Mouse (Mus musculus) A20 (cell line): Measurements from ENCODE around the gene Myh13.
A peak's percentile ranks its signal among the peaks of the same experiment; 100 is the strongest.

Source experiments
- DNase-seq: peaks from one replicate; pipeline ENCODE4 v3.0.0-alpha.2; 2011; ENCODE audit warnings: low read depth, low spot score

Gene Myh13

GRCm38 (mm10) chr11:67386815-67387415 is 65.5 kb downstream of the Myh13 start:
- no peak for DNase-seq

- DNase-seq, result peak; percentile 76
Observed at GRCm38 (mm10) chr11:67390679-67391384, 69.4 kb downstream of the Myh13 start.

GRCm38 (mm10) chr11:67392369-67392768 is 70.9 kb downstream of the Myh13 start:
- no peak for DNase-seq

- DNase-seq, result no peak
Observed at GRCm38 (mm10) chr11:67400956-67401355, 79.5 kb downstream of the Myh13 start.

GRCm38 (mm10) chr11:67414346-67414940 is 93.0 kb downstream of the Myh13 start:
- DNase-seq, result no peak
